ENCODE assay signal across 8 mouse cellular contexts in the genomic region with DNA sequence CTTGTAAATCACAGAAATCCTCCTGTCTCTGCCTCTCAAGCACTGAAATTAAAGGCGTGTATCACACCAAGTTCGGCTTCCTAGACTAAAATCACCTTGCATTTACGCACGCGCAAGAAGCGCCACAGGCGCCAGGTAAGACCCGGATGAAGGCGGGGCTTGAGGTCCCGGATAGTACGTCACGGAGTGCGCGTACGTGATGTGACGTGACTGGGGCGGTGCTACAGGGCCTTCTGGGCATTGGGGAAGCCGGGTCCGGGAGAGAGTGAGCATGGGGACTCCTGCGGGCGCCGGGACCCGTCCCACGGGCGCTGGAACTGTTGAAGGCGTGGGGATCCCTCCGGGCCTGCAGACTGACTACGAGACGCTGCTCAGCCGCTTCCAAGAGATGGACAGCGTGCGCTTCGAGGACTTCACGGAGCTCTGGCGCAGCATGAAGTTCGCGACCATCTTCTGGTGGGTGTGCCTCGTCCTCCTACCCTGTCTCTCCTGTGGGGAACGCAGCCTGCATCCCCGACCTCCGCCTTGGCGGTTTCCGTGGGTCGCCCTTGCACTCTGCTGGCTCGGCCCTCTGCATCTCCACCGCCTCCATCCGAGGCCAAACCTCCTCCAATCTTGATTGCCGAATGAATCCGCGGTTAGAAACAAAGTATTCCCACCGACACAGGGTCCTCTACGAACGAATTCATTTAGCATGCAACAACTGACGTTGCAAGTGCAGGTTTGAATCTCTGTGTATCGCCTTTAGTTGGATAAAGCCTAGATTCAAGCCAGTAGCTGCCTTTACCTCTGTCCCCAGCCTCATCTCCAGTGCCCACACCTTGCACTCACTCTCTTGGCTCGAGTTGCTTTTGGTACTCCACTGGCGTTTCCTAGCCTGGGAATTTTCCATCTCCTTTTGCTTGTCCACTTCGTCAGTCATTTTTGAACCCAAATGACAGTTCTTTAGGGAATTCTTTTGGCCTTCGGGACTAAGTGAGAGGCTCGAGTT. TPM values are rescaled to one million over a fixed set of nuclear protein-coding genes. Genes with fewer than 3 reads are reported as not detected.
A peak's percentile ranks its signal among the peaks of the same experiment; 100 is the strongest.
DNase-seq lines count a peak whose midpoint lies in the region; ATAC-seq lines count a peak whose summit lies in the region.

Gene Snapc1, plus strand, starts transcription at position 191 of the 991 bp plus-strand sequence.

- peak; percentile 95 for DNase-seq in Muller cell, postnatal 12 days (ENCODE audit: inconsistent ontology term)
- DNase-seq in cerebellum, adult 9-11 months = peak; percentile 97
- peak; percentile 93 to 99 for DNase-seq in frontal cortex, adult 2 months (ENCODE audit: extremely low spot score in 1 of 2, low spot score in 1 of 2)
- peak; percentile 99 for DNase-seq in hindbrain, embryonic 11.5 days (ENCODE audit: low spot score)
- DNase-seq in layer of hippocampus, postnatal 10 days (ENCODE audit: low spot score in 2 of 2) = peak; percentile 96
- peak; percentile 97 for DNase-seq in lung, postnatal 10 days
- DNase-seq in ovary, postnatal 36 days (ENCODE audit: low spot score) = peak; percentile 95
- DNase-seq in thymus, postnatal 25 days = peak; percentile 98

- WGBS in hindbrain, embryonic 11.5 days = 1% methylated on average over 60 of the region's 60 CpGs

- H3K9ac ChIP-seq in hindbrain, embryonic 11.5 days (ENCODE audit: low read depth, low read length) = peak within 1 kb of the TSS; percentile 75

- H3K36me3 ChIP-seq in hindbrain, embryonic 11.5 days (ENCODE audit: control insufficient read depth, insufficient read depth, low read length) = peaks cover 13% of the 10 kb centered on the region

- no peaks in the 10 kb centered on the region for H3K9me3 ChIP-seq in hindbrain, embryonic 11.5 days (ENCODE audit: control insufficient read depth, low read length)

- no peaks in the 10 kb centered on the region for H3K27me3 ChIP-seq in hindbrain, embryonic 11.5 days (ENCODE audit: control insufficient read depth, insufficient read depth, low read length)

- H3K4me1 ChIP-seq in hindbrain, embryonic 11.5 days (replicated peaks; ENCODE audit: control insufficient read depth, insufficient read depth, low read length) = no peaks in the 10 kb centered on the region

- peak; percentile 100 for ATAC-seq in hindbrain, embryonic 11.5 days (ENCODE audit: low FRiP score)

- H3K27ac ChIP-seq in hindbrain, embryonic 11.5 days (ENCODE audit: low read depth, low read length) = no peak within 1 kb of the TSS

- peak within 1 kb of the TSS; percentile 64 for H3K4me3 ChIP-seq in hindbrain, embryonic 11.5 days (ENCODE audit: low read depth, low read length)

- peak within 1 kb of the TSS; percentile 57 for H3K4me2 ChIP-seq in hindbrain, embryonic 11.5 days (replicated peaks; ENCODE audit: low read depth, low read length)

RNA-seq across cellular contexts. Expression of gene Snapc1, which starts in this region (rescaled TPM):
- polyA plus RNA-seq in frontal cortex, adult 2 months (2012; rRNA removed) = 32.4 and 32.6 TPM in 2 replicates
- 24.1 and 28.3 TPM in 2 replicates for polyA plus RNA-seq in hindbrain, embryonic 11.5 days (2014; fragmentation: Nextera tagmentation; extraction: Ambion mirVana)
- 10 to 100 TPM; 27.4 to 34.5 TPM for total RNA-seq in layer of hippocampus, postnatal 10 days (2021)
